Mouse (Mus musculus) testis, adult 2 months (tissue): Measurements from ENCODE around the gene Gatad2a.

ENCODE experiments used
- CTCF ChIP-seq: fragments of 200-500 bp; IDR thresholded peaks from 2 replicates; pipeline ENCODE4 v1.5.1; 2012; ENCODE audit warnings: low read depth, mild to moderate bottlenecking, inconsistent platforms, low read length, moderate library complexity; ENCODE audit not compliant: control insufficient read depth, insufficient read depth, insufficient replicate concordance
- POLR2A ChIP-seq: fragments of 200-500 bp; IDR thresholded peaks from 2 replicates; pipeline ENCODE4 v1.6.1; 2012; ENCODE audit warnings: low read depth, mild to moderate bottlenecking, inconsistent platforms, low read length, moderate library complexity; ENCODE audit not compliant: control insufficient read depth

DNA sequence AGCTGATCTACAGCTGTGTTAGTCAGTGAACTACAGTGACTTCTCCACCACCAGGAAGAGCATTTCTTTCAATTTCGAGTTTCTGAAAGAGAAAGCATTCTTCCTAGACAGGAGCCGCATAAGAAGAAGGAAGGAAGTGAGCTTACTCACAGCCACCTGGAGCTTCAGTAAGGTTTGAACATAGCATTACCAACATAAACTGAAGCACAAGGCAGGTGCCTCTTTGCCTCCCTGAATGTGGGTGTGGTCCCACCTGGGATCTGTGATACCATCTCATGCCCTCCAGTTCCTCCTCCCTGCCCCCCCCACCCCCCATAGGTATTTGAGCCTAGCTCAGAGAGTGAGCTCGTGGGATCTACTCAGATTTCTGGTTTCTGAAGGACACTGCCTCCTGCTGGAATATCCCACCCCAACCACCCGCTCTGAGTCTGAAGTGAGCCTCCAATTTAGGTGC, 7.0 kb upstream of the Gatad2a start:
- no peak for TF ChIP-seq CTCF
- TF ChIP-seq POLR2A: no peak
